Mouse (Mus musculus): ENCODE results near the gene Slc12a8. TPM values are rescaled to one million over a fixed set of nuclear protein-coding genes. Genes with fewer than 3 reads are reported as not detected.

Slc12a8 gene
- polyA plus RNA-seq, 1 experiment from 2014 or later, result 0.89 TPM

GRCm38 (mm10) chr16:33670933-33671332, 153.8 kb downstream of the Slc12a8 start:
- no peaks in the 10 kb centered on the region for H3K36me3 ChIP-seq (ENCODE audit: insufficient read depth, low read length)
- no peak for DNase-seq (ENCODE audit: low spot score)
- H3K4me1 ChIP-seq (replicated peaks; ENCODE audit: insufficient read depth, low read length), result no peaks in the 10 kb centered on the region
- no peak overlapping the region for H3K27ac ChIP-seq
- TF ChIP-seq CTCF (IDR thresholded peaks at IDR 0.05; ENCODE audit: low read depth), result no peak
- H3K27me3 ChIP-seq (ENCODE audit: insufficient read depth, low read length), result no peaks in the 10 kb centered on the region
- H3K9ac ChIP-seq (ENCODE audit: low read depth, low read length), result no peak overlapping the region
- no peak for ATAC-seq (replicated peaks; ENCODE audit: low FRiP score, low read depth)
- WGBS, result 95% methylated on average over 2 of the region's 2 CpGs
- H3K4me2 ChIP-seq (ENCODE audit: low read length), result no peak overlapping the region
- H3K4me3 ChIP-seq (replicated peaks; ENCODE audit: low read depth, low read length), result no peak overlapping the region
- no peaks in the 10 kb centered on the region for H3K9me3 ChIP-seq (replicated peaks; ENCODE audit: low read length)

GRCm38 (mm10) chr16:33672188-33672587, 155.1 kb downstream of the Slc12a8 start:
- Histone ChIP-seq H3K9me3 (replicated peaks; ENCODE audit: low read length) (no peaks in the 10 kb centered on the region), H3K27ac (no peak overlapping the region), H3K4me2 (ENCODE audit: low read length) (no peak overlapping the region), H3K27me3 (ENCODE audit: insufficient read depth, low read length) (no peaks in the 10 kb centered on the region), H3K36me3 (ENCODE audit: insufficient read depth, low read length) (no peaks in the 10 kb centered on the region), H3K4me1 (replicated peaks; ENCODE audit: insufficient read depth, low read length) (peaks cover 10% of the 10 kb centered on the region), H3K4me3 (replicated peaks; ENCODE audit: low read depth, low read length) (no peak overlapping the region), H3K9ac (ENCODE audit: low read depth, low read length) (no peak overlapping the region)
- DNase-seq (ENCODE audit: low spot score) (no peak), ATAC-seq (replicated peaks; ENCODE audit: low FRiP score, low read depth) (no peak)
- WGBS, result 89% methylated on average over 3 of the region's 4 CpGs
- no peak for TF ChIP-seq CTCF (IDR thresholded peaks at IDR 0.05; ENCODE audit: low read depth)

GRCm38 (mm10) chr16:33672643-33673042, 155.5 kb downstream of the Slc12a8 start:
- 91% methylated on average over 4 of the region's 4 CpGs for WGBS
- TF ChIP-seq CTCF (IDR thresholded peaks at IDR 0.05; ENCODE audit: low read depth), result no peak
- H3K27me3 ChIP-seq (ENCODE audit: insufficient read depth, low read length), result no peaks in the 10 kb centered on the region
- H3K4me1 ChIP-seq (replicated peaks; ENCODE audit: insufficient read depth, low read length), result peaks cover 10% of the 10 kb centered on the region
- ATAC-seq (replicated peaks; ENCODE audit: low FRiP score, low read depth), result no peak
- H3K4me3 ChIP-seq (replicated peaks; ENCODE audit: low read depth, low read length), result no peak overlapping the region
- H3K9ac ChIP-seq (ENCODE audit: low read depth, low read length), result no peak overlapping the region
- H3K27ac ChIP-seq, result no peak overlapping the region
- H3K4me2 ChIP-seq (ENCODE audit: low read length), result no peak overlapping the region
- no peak for DNase-seq (ENCODE audit: low spot score)
- H3K9me3 ChIP-seq (replicated peaks; ENCODE audit: low read length), result no peaks in the 10 kb centered on the region
- H3K36me3 ChIP-seq (ENCODE audit: insufficient read depth, low read length), result no peaks in the 10 kb centered on the region

- no peak for ATAC-seq (replicated peaks; ENCODE audit: low FRiP score, low read depth)
- 41% methylated on average over 14 of the region's 14 CpGs for WGBS
Measured at GRCm38 (mm10) chr16:33673530-33674109, 156.5 kb downstream of the Slc12a8 start.

GRCm38 (mm10) chr16:33675151-33675847, 158.2 kb downstream of the Slc12a8 start:
- no peak overlapping the region for H3K4me2 ChIP-seq (ENCODE audit: low read length)
- H3K36me3 ChIP-seq (ENCODE audit: insufficient read depth, low read length), result no peaks in the 10 kb centered on the region
- TF ChIP-seq CTCF (IDR thresholded peaks at IDR 0.05; ENCODE audit: low read depth), result no peak
- H3K4me3 ChIP-seq (replicated peaks; ENCODE audit: low read depth, low read length), result no peak overlapping the region
- H3K4me1 ChIP-seq (replicated peaks; ENCODE audit: insufficient read depth, low read length), result peaks cover 10% of the 10 kb centered on the region
- 0 out of 2 replicates have a peak overlapping the region, but pooled peaks have one; percentile 6 for H3K27ac ChIP-seq
- H3K27me3 ChIP-seq (ENCODE audit: insufficient read depth, low read length), result no peaks in the 10 kb centered on the region
- no peak overlapping the region for H3K9ac ChIP-seq (ENCODE audit: low read depth, low read length)
- no peak for ATAC-seq (replicated peaks; ENCODE audit: low FRiP score, low read depth)
- no peak for DNase-seq (ENCODE audit: low spot score)
- 77% methylated on average over 10 of the region's 10 CpGs for WGBS
- H3K9me3 ChIP-seq (replicated peaks; ENCODE audit: low read length), result no peaks in the 10 kb centered on the region

More at GRCm38 (mm10) chr16:33673530-33674109, 156.5 kb downstream of the Slc12a8 start:
- peak; percentile 78 for DNase-seq (ENCODE audit: low spot score)
- Histone ChIP-seq H3K27me3 (ENCODE audit: insufficient read depth, low read length) (no peaks in the 10 kb centered on the region), H3K27ac (no peak overlapping the region), H3K4me2 (ENCODE audit: low read length) (no peak overlapping the region), H3K9ac (ENCODE audit: low read depth, low read length) (no peak overlapping the region), H3K4me1 (replicated peaks; ENCODE audit: insufficient read depth, low read length) (peaks cover 10% of the 10 kb centered on the region), H3K36me3 (ENCODE audit: insufficient read depth, low read length) (no peaks in the 10 kb centered on the region), H3K4me3 (replicated peaks; ENCODE audit: low read depth, low read length) (no peak overlapping the region), H3K9me3 (replicated peaks; ENCODE audit: low read length) (no peaks in the 10 kb centered on the region)
- no peak for TF ChIP-seq CTCF (IDR thresholded peaks at IDR 0.05; ENCODE audit: low read depth)

GRCm38 (mm10) chr16:33675848-33676184, 158.7 kb downstream of the Slc12a8 start:
- Histone ChIP-seq H3K4me2 (ENCODE audit: low read length) (no peak overlapping the region), H3K9me3 (replicated peaks; ENCODE audit: low read length) (no peaks in the 10 kb centered on the region), H3K27me3 (ENCODE audit: insufficient read depth, low read length) (no peaks in the 10 kb centered on the region), H3K4me3 (replicated peaks; ENCODE audit: low read depth, low read length) (no peak overlapping the region), H3K9ac (ENCODE audit: low read depth, low read length) (no peak overlapping the region), H3K36me3 (ENCODE audit: insufficient read depth, low read length) (no peaks in the 10 kb centered on the region), H3K4me1 (replicated peaks; ENCODE audit: insufficient read depth, low read length) (peaks cover 10% of the 10 kb centered on the region), H3K27ac (no peak overlapping the region)
- DNase-seq (ENCODE audit: low spot score), result peak; percentile 38
- ATAC-seq (replicated peaks; ENCODE audit: low FRiP score, low read depth), result no peak
- 71% methylated on average over 3 of the region's 3 CpGs for WGBS
- no peak for TF ChIP-seq CTCF (IDR thresholded peaks at IDR 0.05; ENCODE audit: low read depth)

All from kidney, postnatal 0 days (tissue).